10 mouse cellular contexts compared by ENCODE assay signal in the genomic region with DNA sequence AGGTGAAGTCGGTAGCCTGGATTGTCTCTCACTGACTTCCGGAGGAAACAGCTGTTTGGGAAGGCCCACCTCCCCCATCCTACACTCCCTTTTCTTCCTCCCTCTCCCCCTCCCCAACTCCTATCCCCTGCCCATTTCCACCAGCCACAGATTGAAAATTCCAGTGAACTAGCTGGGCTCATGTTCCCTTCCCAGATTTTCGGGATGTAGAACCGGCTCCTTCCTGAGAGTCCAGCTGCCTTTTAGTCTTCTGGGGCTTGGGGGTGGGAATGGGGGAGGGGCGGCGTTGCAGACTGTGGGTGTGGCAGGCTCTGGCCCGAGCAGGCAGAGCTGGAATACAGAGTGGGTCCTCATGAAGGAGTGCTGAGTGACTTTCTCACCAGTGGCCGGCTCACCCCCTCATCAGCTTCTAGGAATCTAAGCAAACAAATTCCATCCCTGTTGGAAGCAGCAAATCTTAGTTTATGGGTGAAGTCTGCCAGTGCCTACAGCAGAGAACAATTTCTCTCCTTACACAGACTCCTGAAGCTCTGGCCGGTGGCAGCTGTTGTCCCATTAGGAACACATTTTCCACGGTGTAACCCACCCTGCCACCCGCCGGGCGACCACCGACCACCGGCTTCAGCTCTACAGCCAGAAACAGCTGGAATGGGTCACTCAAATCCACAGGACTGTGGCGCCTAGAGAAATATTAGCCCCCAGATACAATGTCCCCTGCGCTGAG.
DNase-seq lines count a peak whose midpoint lies in the region; ATAC-seq and TF ChIP-seq lines count a peak whose summit lies in the region.
"Had no signal": no experiment of that assay in that cellular context is flagged by ENCODE, and none has a peak within 500 bp of the region (broad histone marks: within the 10 kb centered on the region; RNA-seq: fewer than 3 reads in every experiment).

No protein-coding gene starts in this region.

- no peak for TF ChIP-seq CTCF in midbrain, postnatal 0 days (IDR thresholded peaks at IDR 0.05)

- no peak for DNase-seq in kidney, adult 8-10 months
- DNase-seq in embryo, embryonic 11 days = peak; percentile 75
- DNase-seq in midbrain, postnatal 0 days (ENCODE audit: low spot score) = no peak
- no peak for DNase-seq in right cerebral cortex, adult 18-20 months
- DNase-seq in left cerebral cortex, postnatal 14 days (ENCODE audit: low spot score in 2 of 2) = no peak
- no peak for DNase-seq in urinary bladder, postnatal 25 days (ENCODE audit: low spot score)

- peak overlapping the region; percentile 40 for H3K4me2 ChIP-seq in kidney, embryonic 14.5 days (replicated peaks; ENCODE audit: low read depth, low read length)
- peak overlapping the region; percentile 45 for H3K4me2 ChIP-seq in hindbrain, embryonic 16.5 days (ENCODE audit: low read length)
- peak overlapping the region; percentile 7; the same call in 1 of the 2 replicates for H3K4me2 ChIP-seq in midbrain, postnatal 0 days (ENCODE audit: low read depth, low read length, poor library complexity, severe bottlenecking)
- H3K4me2 ChIP-seq: liver, embryonic 15.5 days had no signal

- H3K36me3 ChIP-seq in kidney, embryonic 14.5 days (ENCODE audit: control insufficient read depth, insufficient read depth, low read length) = no peaks in the 10 kb centered on the region
- H3K36me3 ChIP-seq in hindbrain, embryonic 16.5 days (ENCODE audit: control insufficient read depth, insufficient read depth, low read length) = no peaks in the 10 kb centered on the region
- H3K36me3 ChIP-seq in midbrain, postnatal 0 days (ENCODE audit: insufficient read depth, low read length) = no peaks in the 10 kb centered on the region
- H3K36me3 ChIP-seq: G1E; liver, embryonic 15.5 days had no signal

- H3K9me3 ChIP-seq in kidney, embryonic 14.5 days (ENCODE audit: control insufficient read depth, low read length) = no peaks in the 10 kb centered on the region
- no peaks in the 10 kb centered on the region for H3K9me3 ChIP-seq in hindbrain, embryonic 16.5 days (ENCODE audit: control insufficient read depth, low read length)
- H3K9me3 ChIP-seq in midbrain, postnatal 0 days (ENCODE audit: low read length) = no peaks in the 10 kb centered on the region
- H3K9me3 ChIP-seq: liver, embryonic 15.5 days had no signal

- 0 out of 2 replicates have a peak overlapping the region, but pooled peaks have one; percentile 15 for H3K9ac ChIP-seq in kidney, embryonic 14.5 days (ENCODE audit: low read depth, low read length)
- no peak overlapping the region; the same call in none of the 2 replicates for H3K9ac ChIP-seq in hindbrain, embryonic 16.5 days (ENCODE audit: low read depth, low read length)
- no peak overlapping the region for H3K9ac ChIP-seq in midbrain, postnatal 0 days (replicated peaks; ENCODE audit: low read length, poor library complexity, severe bottlenecking)
- H3K9ac ChIP-seq: liver, embryonic 15.5 days had no signal

- peak overlapping the region; percentile 22 for H3K4me3 ChIP-seq in kidney, embryonic 14.5 days (ENCODE audit: low read length)
- no peak overlapping the region for H3K4me3 ChIP-seq in hindbrain, embryonic 16.5 days (ENCODE audit: low read length)
- no peak overlapping the region for H3K4me3 ChIP-seq in midbrain, postnatal 0 days (ENCODE audit: low read depth, low read length)
- H3K4me3 ChIP-seq: liver, embryonic 15.5 days had no signal

- intact Hi-C loops in left cerebral cortex, postnatal 14 days (cut with DNase I) = no loop called here

- H3K27ac ChIP-seq in kidney, embryonic 14.5 days (ENCODE audit: low read depth, low read length) = peak overlapping the region; percentile 57; the same call in 1 of the 2 replicates
- H3K27ac ChIP-seq in hindbrain, embryonic 16.5 days (ENCODE audit: low read depth, low read length) = no peak overlapping the region
- no peak overlapping the region for H3K27ac ChIP-seq in midbrain, postnatal 0 days (ENCODE audit: low read depth, low read length)
- H3K27ac ChIP-seq: liver, embryonic 15.5 days had no signal

- peak; percentile 77 for ATAC-seq in kidney, embryonic 14.5 days (ENCODE audit: low FRiP score, low TSS enrichment)
- ATAC-seq in hindbrain, embryonic 16.5 days = no peak
- no peak for ATAC-seq in midbrain, postnatal 0 days (ENCODE audit: low FRiP score)

- WGBS in kidney, embryonic 14.5 days = 10% methylated on average over 17 of the region's 17 CpGs
- WGBS in hindbrain, embryonic 16.5 days = 28% methylated on average over 17 of the region's 17 CpGs
- 32% methylated on average over 17 of the region's 17 CpGs for WGBS in midbrain, postnatal 0 days

- H3K4me1 ChIP-seq in kidney, embryonic 14.5 days (ENCODE audit: control insufficient read depth, insufficient read depth, low read length) = peaks cover 17% of the 10 kb centered on the region
- H3K4me1 ChIP-seq in hindbrain, embryonic 16.5 days (ENCODE audit: control insufficient read depth, insufficient read depth, low read depth, low read length) = peaks cover 9% of the 10 kb centered on the region
- no peaks in the 10 kb centered on the region for H3K4me1 ChIP-seq in midbrain, postnatal 0 days (ENCODE audit: insufficient read depth, low read length)
- H3K4me1 ChIP-seq: liver, embryonic 15.5 days had no signal

- no peaks in the 10 kb centered on the region for H3K27me3 ChIP-seq in kidney, embryonic 14.5 days (ENCODE audit: control insufficient read depth, insufficient read depth, low read length)
- no peaks in the 10 kb centered on the region for H3K27me3 ChIP-seq in hindbrain, embryonic 16.5 days (replicated peaks; ENCODE audit: control insufficient read depth, insufficient read depth, low read length)
- H3K27me3 ChIP-seq in midbrain, postnatal 0 days (ENCODE audit: insufficient read depth, low read length) = no peaks in the 10 kb centered on the region
- H3K27me3 ChIP-seq: liver, embryonic 15.5 days had no signal
